Mouse (Mus musculus) kidney, postnatal 4 days (tissue): Measurements from ENCODE around the gene Aven.

ENCODE experiments used
- DNase-seq, 2 experiments: peaks; one replicate each; pipeline ENCODE4 v3.0.0; 2021; ENCODE audit warnings: mixed read lengths in 2 of 2

Gene Aven

GRCm38 (mm10) chr2:112681817-112682216 is 189.1 kb downstream of the Aven start:
- no peak for DNase-seq
